Mouse (Mus musculus) neural tube, embryonic 11.5 days (tissue): ENCODE results near the gene Sfi1. TPM values are rescaled to one million over a fixed set of nuclear protein-coding genes. Genes with fewer than 3 reads are reported as not detected.
"Not testable (repeated sequence)": the region's sequence is repeated elsewhere in the genome, so short reads cannot be mapped to it uniquely, and the experiment has no call there.

Source experiments
- ATAC-seq: fragments of 200-750 bp; cut with Nextera tagmentation; 2 replicates; pipeline ENCODE4 v1.8.0; 2017; ENCODE audit warnings: moderate number of reproducible peaks, mild to moderate bottlenecking, moderate TSS enrichment, moderate library complexity; ENCODE audit not compliant: insufficient read depth, low FRiP score, low TSS enrichment
- DNase-seq: peaks from one replicate; pipeline ENCODE4 v3.0.0-alpha.2; 2015; ENCODE audit warnings: low spot score
- H3K27ac ChIP-seq: fragments of 300-500 bp; sonication (generic); 2 replicates; pipeline ENCODE4 v1.5.1; 2014; ENCODE audit warnings: low read depth, mild to moderate bottlenecking, low read length
- H3K27me3 ChIP-seq: fragments of 300-500 bp; sonication (generic); 2 replicates; pipeline ENCODE4 v1.6.1; 2014; ENCODE audit warnings: mild to moderate bottlenecking, low read length, mixed read lengths; ENCODE audit not compliant: control insufficient read depth, insufficient read depth
- H3K36me3 ChIP-seq: fragments of 300-500 bp; sonication (generic); 2 replicates; pipeline ENCODE4 v1.6.1; 2014; ENCODE audit warnings: mild to moderate bottlenecking, low read length, moderate library complexity, mixed read lengths; ENCODE audit not compliant: control insufficient read depth, insufficient read depth
- H3K4me1 ChIP-seq: fragments of 300-500 bp; sonication (generic); 2 replicates; pipeline ENCODE4 v1.6.1; 2014; ENCODE audit warnings: low read length, mixed read lengths; ENCODE audit not compliant: control insufficient read depth, insufficient read depth
- H3K4me2 ChIP-seq: fragments of 300-500 bp; sonication (generic); 2 replicates; pipeline ENCODE4 v1.6.1; 2014; ENCODE audit warnings: low read depth, mild to moderate bottlenecking, moderate library complexity
- H3K4me3 ChIP-seq: fragments of 300-500 bp; sonication (generic); 2 replicates; pipeline ENCODE4 v1.5.1; 2014; ENCODE audit warnings: low read depth, low read length
- H3K9ac ChIP-seq: fragments of 300-500 bp; sonication (generic); 2 replicates; pipeline ENCODE4 v1.6.1; 2014; ENCODE audit warnings: mild to moderate bottlenecking, low read length
- H3K9me3 ChIP-seq: fragments of 300-500 bp; sonication (generic); 2 replicates; pipeline ENCODE4 v1.6.1; 2016; ENCODE audit warnings: low read length; ENCODE audit not compliant: control insufficient read depth
- WGBS: fragments of 180-500 bp; shearing (Covaris S2); extraction: QIAGEN DNeasy Blood & Tissue Kit; methylation state at CpG from one replicate; pipeline ENCODE4 v1.1.7; 2014; 5-methylcytosine and 5-hydroxymethylcytosine counted together
- polyA plus RNA-seq: library from polyadenylated mRNA; unstranded; fragments of >200 nt; fragmentation: Nextera tagmentation; extraction: Ambion mirVana; gene quantifications from 2 replicates; pipeline ENCODE4 v1.2.1, GENCODE M21; 2014

Sfi1 gene
- polyA plus RNA-seq, 1 experiment from 2014 or later: 9.5 TPM

DNA sequence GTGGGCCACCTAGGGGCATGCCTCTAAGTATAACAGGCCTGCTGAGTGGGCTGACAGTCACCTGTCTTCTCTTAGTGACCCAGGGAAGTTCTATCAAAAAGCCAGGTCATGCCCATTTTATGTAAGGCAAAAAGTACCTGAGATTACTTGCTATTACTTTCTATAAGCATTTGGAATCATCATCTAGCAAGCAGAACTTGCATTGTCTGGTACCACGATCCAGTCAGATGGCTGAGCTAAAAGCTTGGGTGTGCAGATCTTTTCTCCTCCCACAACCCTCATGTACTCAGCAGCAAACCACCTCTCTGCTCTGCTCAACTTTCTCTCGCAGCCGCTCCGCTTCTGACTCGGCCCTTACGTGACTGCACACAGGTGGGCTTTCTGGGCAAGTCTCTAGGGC, 35.3 kb downstream of the Sfi1 start:
- not testable (repeated sequence) for ATAC-seq, H3K36me3 ChIP-seq, H3K4me2 ChIP-seq, H3K9ac ChIP-seq, H3K27me3 ChIP-seq, H3K27ac ChIP-seq, H3K4me3 ChIP-seq, DNase-seq, H3K4me1 ChIP-seq
- H3K9me3 ChIP-seq: peaks cover 12% of the 10 kb centered on the region
- WGBS: 94% methylated on average over 6 of the region's 6 CpGs

DNA sequence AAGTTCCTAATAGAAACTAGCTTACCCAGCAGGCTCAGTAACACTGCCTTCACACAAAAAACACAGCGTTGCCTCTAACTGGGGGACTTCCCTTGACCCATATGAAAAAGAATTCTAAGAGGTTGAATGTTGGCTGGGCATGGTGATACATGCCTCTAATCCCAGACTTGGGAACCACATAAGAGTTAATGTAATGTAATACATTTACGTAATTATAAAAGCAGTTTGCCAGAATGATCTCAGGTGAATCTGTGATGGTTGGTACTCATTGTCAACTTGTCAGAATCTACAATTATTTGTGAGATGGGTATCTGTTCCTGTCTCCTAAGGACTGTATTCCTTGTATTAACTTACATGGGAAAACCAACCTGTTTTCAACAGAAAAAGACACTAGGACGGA, 36.3 kb downstream of the Sfi1 start:
- not testable (repeated sequence) for H3K36me3 ChIP-seq, ATAC-seq
- 81% methylated on average over 2 of the region's 3 CpGs for WGBS

DNA sequence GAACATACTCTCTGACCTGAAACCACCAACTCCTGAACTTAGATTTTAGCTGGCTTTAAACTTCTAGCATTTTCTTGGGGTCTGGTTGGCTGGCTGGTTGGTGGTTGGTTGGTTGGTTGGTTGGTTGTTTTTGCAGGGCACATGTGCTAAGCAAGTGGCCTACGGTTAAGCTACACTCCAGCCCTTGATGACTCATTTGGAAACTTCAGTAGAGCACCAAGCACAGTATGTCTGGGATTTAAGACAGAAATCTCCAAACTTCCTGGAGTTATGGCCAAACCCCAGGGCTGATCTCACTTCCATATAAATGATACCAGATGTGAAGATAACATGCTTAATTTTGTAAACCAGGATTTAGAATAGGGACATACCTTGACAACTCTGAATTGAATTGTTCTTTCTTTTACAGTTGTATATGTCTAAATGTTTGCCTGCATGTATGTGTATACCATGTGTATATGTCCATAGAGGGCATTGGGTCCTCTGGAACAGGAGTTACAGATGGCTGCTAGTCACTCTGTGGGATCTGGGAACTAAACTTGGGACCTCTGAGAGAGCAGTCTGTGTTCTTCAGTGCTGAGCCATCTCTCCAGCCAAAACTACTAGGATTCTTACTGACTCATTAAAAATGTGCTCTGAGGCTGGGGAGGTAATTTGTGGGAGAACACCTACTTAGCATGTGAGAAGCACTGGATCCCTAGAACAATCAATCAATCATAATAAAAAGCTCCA, 39.4 kb downstream of the Sfi1 start:
- H3K9ac ChIP-seq, H3K27me3 ChIP-seq, H3K4me1 ChIP-seq, H3K4me3 ChIP-seq, H3K27ac ChIP-seq, H3K4me2 ChIP-seq, H3K36me3 ChIP-seq: not testable (repeated sequence)
- DNase-seq (peak; percentile 18), ATAC-seq (peak; percentile 36; the same call in 1 of the 2 replicates)
- H3K9me3 ChIP-seq: peaks cover 18% of the 10 kb centered on the region
- WGBS: 80% methylated on average over 1 of the region's 1 CpGs

More for the DNA sequence above, 36.3 kb downstream of the Sfi1 start:
- not testable (repeated sequence) for H3K4me1 ChIP-seq, H3K9ac ChIP-seq, H3K4me3 ChIP-seq, H3K27ac ChIP-seq, H3K27me3 ChIP-seq, DNase-seq, H3K4me2 ChIP-seq
- peaks cover 12% of the 10 kb centered on the region for H3K9me3 ChIP-seq

DNA sequence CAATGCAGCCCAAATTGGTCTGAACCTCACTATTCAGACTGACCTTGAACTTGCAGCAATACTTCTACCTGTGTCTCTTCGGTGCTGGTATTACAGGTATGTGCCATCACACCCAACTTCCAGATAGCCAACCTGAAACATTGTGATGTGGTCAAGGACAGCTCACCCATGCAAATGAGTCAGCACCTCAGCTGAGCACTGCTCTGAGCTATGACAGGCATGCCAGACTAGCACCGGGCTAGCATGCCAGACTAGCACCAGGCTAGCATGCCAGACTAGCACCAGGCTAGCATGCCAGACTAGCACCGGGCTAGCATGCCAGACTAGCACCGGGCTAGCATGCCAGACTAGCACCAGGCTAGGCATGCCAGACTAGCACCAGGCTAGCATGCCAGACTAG, 41.9 kb downstream of the Sfi1 start:
- DNase-seq, H3K27me3 ChIP-seq, H3K4me2 ChIP-seq, ATAC-seq, H3K9ac ChIP-seq, H3K27ac ChIP-seq, H3K36me3 ChIP-seq, H3K4me3 ChIP-seq, H3K4me1 ChIP-seq: not testable (repeated sequence)
- WGBS: 92% methylated on average over 4 of the region's 4 CpGs
- peaks cover 16% of the 10 kb centered on the region for H3K9me3 ChIP-seq

DNA sequence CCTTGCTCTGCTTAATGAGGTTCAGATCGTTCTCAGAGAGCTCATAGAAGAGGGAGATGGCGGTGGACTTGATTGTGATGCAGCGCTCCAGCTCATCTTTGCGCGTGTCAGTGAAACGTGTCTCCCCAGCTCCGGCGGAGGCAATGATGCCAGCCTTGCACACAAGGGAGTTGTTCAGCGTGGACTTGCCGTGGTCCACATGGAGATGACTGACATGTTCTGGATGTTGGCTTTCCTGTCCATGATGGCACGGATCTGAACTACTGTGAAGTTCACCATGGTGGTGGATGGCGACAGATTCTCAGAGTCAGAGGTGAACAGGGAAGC, 42.6 kb downstream of the Sfi1 start:
- WGBS: 93% methylated on average over 12 of the region's 12 CpGs
- H3K9me3 ChIP-seq: peaks cover 15% of the 10 kb centered on the region

DNA sequence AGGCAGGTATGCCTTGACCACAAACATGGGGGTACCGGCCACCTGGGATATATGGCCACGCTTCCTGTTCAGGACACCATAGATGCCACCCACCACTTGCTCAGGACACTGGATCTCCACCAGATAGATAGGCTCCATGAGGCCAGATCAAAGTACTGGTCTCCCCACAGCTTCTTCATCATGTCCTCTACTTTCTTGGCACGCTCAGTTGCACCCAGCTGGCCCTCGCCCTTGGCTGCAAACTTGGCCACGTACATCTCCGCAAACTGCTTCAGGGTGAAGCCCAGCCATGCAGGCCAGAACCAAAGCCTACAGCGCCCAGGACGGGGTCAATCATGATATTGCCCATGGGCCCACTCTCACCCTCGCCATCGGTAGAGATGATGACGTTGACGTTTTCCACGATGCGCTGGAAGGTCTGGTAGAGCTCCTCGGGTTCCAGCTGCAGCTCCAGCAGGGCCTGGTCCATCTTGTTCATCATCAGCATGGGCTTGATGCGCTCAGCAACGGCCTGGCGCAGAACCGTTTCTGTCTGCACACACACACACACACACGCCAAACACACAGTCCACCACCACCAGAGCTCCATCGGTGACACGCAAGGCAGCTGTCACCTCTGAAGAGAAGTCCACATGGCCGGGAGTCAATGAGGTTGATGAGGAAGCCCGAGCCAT, 43.1 kb downstream of the Sfi1 start:
- not testable (repeated sequence) for ATAC-seq, H3K9ac ChIP-seq, DNase-seq, H3K4me1 ChIP-seq, H3K4me3 ChIP-seq, H3K36me3 ChIP-seq, H3K27ac ChIP-seq, H3K4me2 ChIP-seq, H3K27me3 ChIP-seq
- peaks cover 12% of the 10 kb centered on the region for H3K9me3 ChIP-seq
- WGBS: 97% methylated on average over 22 of the region's 24 CpGs

More for the DNA sequence above, 42.6 kb downstream of the Sfi1 start:
- not testable (repeated sequence) for ATAC-seq, H3K27me3 ChIP-seq, H3K27ac ChIP-seq, H3K9ac ChIP-seq, H3K4me3 ChIP-seq, H3K36me3 ChIP-seq, H3K4me1 ChIP-seq, DNase-seq, H3K4me2 ChIP-seq

DNA sequence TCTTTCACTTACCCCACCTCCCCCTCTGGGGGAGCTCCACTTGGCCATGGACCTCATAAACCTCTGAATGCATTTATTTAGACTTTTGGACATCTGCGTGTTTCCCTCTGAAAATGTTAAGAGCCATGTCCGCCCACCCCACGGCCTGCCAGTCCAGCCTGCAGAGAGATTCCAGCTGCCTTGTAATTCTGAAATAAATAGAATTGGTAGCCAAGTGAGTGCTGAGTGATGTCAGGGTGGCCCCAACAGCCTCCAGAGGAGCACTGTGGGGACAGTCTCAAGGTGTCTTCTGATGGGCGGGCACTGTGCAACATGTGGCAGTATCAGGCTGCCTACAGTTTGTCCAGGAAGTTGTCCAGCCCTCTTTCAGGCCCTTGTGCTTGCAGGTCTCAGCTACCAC, 43.8 kb downstream of the Sfi1 start:
- H3K4me3 ChIP-seq, H3K27me3 ChIP-seq, ATAC-seq, H3K36me3 ChIP-seq, H3K4me1 ChIP-seq, H3K27ac ChIP-seq, H3K4me2 ChIP-seq, DNase-seq, H3K9ac ChIP-seq: not testable (repeated sequence)
- WGBS: 90% methylated on average over 4 of the region's 4 CpGs
- peaks cover 12% of the 10 kb centered on the region for H3K9me3 ChIP-seq

DNA sequence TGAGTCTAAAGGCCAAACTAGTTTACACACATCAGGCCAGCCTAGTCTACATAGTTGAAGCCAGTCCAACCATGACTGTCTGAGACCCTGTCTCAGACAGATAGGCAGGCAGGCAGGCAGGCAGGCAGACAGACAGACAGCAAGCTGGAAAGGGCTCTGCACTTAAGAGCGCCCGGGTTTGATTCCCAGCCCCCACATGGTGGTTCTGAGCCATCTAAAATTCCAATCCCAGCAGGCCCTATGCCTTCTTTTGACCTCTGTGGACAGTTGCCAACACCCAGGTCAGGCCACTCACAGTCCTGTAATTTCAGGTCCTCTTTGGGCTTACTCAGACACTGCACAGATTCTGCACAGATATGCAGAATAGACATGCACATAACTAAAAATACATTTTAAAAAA, 46.5 kb downstream of the Sfi1 start:
- not testable (repeated sequence) for ATAC-seq, H3K4me1 ChIP-seq

More for the DNA sequence above, 46.5 kb downstream of the Sfi1 start:
- H3K4me3 ChIP-seq, H3K27me3 ChIP-seq, H3K9me3 ChIP-seq, DNase-seq, H3K9ac ChIP-seq, H3K4me2 ChIP-seq, H3K27ac ChIP-seq, H3K36me3 ChIP-seq: not testable (repeated sequence)
- WGBS: 61% methylated on average over 2 of the region's 2 CpGs
